Mouse (Mus musculus) kidney, postnatal 25 days (tissue): ENCODE data around the gene 4930486L24Rik.
"Not testable (repeated sequence)": the region's sequence is repeated elsewhere in the genome, so short reads cannot be mapped to it uniquely, and the experiment has no call there.

Experiments used
- DNase-seq, 2 experiments: peaks; one replicate each; pipeline ENCODE4 v3.0.0; 2021; ENCODE audit warnings: mixed read lengths in 2 of 2

4930486L24Rik gene

DNA sequence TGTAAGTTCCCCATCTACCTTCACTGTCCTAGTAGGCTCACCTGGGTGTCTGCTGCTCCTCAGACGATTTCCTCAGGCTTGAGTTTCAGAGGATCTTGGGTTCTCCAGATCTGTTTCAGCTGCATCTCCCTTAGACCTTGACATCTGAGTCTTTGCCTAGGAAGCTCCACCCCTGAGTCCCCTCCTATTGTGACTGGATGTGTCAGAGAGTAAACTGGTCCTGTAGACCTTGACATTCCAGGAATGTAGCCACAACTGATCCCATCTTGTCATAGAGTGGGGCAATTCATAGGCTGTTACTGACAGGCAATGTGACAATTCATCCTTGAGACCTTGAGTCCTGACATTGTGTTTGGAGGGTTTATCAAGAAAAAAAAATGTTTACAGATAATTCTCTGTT is at the start of gene 4930486L24Rik:
Gene 4930486L24Rik, minus strand, starts transcription at position 195 of the 400 bp plus-strand sequence.
- DNase-seq: no peak

- not testable (repeated sequence) for DNase-seq
These were observed 40.5 kb upstream of the 4930486L24Rik start, which contains the start of gene Tpbpb for GRCm38 (mm10) chr13:60904780-60905179. Gene Tpbpb, minus strand, starts transcription at chr13:60904880.

GRCm38 (mm10) chr13:60897328-60897727 is 33.1 kb upstream of the 4930486L24Rik start, which contains the start of gene Ctla2b:
Gene Ctla2b, minus strand, starts transcription at chr13:60897447.
- DNase-seq: peak; percentile 54 to 84

GRCm38 (mm10) chr13:60896794-60897193 is 32.5 kb upstream of the 4930486L24Rik start, which contains the start of gene Gm49392:
Gene Gm49392, minus strand, starts transcription at chr13:60896894.
- not testable (repeated sequence) for DNase-seq

GRCm38 (mm10) chr13:60895406-60896160 is 31.3 kb upstream of the 4930486L24Rik start:
- DNase-seq: no peak

DNA sequence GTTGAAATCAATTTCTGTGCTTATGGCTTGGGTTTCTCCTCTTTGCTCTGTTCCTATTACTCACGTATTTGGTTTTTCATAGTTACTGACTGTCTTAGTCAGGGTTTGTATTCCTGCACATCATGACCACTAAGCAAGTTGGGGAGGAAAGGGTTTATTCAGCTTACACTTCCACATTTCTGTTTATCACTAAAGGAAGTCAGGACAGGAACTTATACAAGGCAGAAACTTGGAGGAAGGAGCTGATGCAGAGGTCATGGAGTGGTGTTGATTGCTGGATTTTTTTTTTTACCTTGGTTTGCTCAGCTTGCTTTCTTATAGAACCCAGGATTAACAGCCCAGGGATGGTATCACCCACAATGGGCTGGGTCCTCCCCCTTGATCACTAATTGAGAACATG is 28.0 kb upstream of the 4930486L24Rik start:
- no peak for DNase-seq

GRCm38 (mm10) chr13:60848241-60849120 is 15.8 kb downstream of the 4930486L24Rik start:
- DNase-seq: no peak

DNA sequence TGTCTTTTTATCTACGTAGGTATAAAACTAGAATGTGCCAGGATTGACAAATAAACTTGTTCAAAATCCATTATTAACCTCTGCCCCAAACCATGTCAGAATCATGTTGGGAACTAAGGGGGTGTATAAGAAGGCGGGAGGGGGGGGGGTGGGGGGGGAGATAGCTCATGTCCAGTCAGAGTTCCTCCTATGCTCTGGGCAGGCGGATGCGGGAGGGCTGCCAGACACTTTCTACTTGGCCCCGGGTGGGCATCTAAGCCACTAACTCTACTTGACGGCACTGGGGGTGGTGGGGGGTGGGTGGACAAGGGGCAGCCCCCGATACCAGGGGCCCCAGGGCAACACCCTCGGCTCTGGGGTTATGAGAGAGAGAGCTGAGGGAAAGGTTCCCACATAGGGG is 21.1 kb downstream of the 4930486L24Rik start:
- DNase-seq: no peak

- DNase-seq: no peak
These were observed 21.6 kb downstream of the 4930486L24Rik start for GRCm38 (mm10) chr13:60842703-60843102.

GRCm38 (mm10) chr13:60839353-60839902 is 24.8 kb downstream of the 4930486L24Rik start:
- DNase-seq: no peak

GRCm38 (mm10) chr13:60826052-60826451 is 38.2 kb downstream of the 4930486L24Rik start:
- peak in 1 of 2 experiments; percentile 13 for DNase-seq

DNA sequence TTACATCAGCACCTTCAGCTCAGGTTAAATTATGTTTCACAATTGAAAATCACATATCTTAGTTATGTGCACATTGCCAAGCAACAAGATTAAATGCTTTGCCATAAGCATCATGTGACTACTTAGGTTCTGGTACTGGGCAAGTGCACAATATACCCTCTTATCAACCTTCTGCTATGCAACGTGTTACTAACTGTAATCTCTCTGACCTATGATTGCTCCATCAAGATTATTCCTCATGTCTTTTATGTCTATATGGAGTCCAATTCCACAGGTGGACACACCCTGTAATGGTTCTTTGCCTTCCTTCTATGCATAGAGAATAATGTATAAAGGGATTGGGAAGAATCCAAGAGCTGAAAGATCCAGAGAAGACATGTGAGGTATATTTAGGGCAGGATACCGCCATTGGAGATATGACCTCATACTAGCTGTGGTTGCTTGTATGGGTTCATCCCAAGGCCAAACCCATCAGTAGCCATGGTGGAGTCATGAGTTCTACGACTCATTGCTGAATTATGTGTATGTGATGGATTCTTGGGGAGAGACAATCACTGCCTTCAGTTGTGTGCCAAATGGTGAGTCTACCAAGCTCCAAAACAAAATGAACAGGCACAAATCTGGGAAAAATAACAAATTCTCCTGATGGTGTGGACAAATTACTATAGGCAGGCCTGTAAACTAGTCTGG is 43.6 kb downstream of the 4930486L24Rik start:
- no peak for DNase-seq

GRCm38 (mm10) chr13:60819469-60819868 is 44.8 kb downstream of the 4930486L24Rik start:
- peak in 1 of 2 experiments; percentile 62 for DNase-seq

- no peak for DNase-seq
These were observed 50.6 kb downstream of the 4930486L24Rik start for GRCm38 (mm10) chr13:60813722-60814121.

GRCm38 (mm10) chr13:60812768-60813167 is 51.5 kb downstream of the 4930486L24Rik start:
- no peak for DNase-seq

DNA sequence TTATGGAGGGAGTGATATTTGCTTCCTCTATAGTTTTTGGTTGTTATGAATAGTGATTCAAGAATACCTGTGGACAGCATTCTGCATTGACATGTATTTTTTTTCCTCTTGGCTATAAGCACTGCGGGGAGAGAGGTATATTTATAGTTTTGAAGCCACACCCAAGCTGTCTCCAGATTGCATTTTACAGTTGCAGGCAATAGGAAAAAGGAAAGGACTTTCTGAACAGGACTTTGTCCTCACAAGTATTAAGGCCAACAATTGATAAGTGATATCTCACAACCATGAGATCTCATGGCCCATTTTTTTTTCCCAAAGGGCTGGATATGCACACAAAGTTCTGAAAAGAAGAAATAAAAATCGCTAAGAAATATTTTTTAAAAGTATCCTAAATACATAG is 54.6 kb downstream of the 4930486L24Rik start:
- DNase-seq: no peak

DNA sequence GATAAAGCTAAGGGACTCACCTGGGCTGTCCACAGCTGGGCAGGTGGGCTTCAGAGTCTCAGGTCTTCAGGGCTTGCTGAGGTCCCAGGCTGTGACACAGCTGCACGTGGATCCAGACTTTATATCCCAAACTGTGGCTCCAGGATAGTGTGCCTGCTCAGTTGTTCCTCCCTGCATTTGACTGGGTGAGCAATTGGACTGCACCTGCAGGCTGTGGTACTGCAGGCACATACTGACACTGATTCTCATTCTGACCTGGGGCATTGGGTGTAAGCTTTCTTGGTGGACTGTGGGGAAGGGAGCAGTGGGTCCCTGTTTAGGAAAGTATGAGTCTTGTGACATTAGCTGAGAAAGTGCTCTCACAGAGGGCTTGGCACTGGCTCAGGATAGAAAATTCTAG is 61.5 kb downstream of the 4930486L24Rik start, which contains the start of gene Ctsll3:
Gene Ctsll3, minus strand, starts transcription at position 101 of the 400 bp plus-strand sequence.
- no peak for DNase-seq
